Mouse (Mus musculus): ENCODE data around the gene Scn4b. TPM values are rescaled to one million over a fixed set of nuclear protein-coding genes. Genes with fewer than 3 reads are reported as not detected.

Gene Scn4b
- polyA plus RNA-seq, 1 experiment from 2014 or later: 0.82 TPM

- H3K27ac ChIP-seq (ENCODE audit: low read depth): no peak overlapping the region
- H3K4me3 ChIP-seq (ENCODE audit: low read depth, low read length): no peak overlapping the region
- no peak overlapping the region for H3K9ac ChIP-seq (replicated peaks)
- H3K36me3 ChIP-seq (replicated peaks; ENCODE audit: insufficient read depth, low read length): no peaks in the 10 kb centered on the region
- WGBS (ENCODE audit: insufficient replicate concordance): 21% methylated on average over 9 of the region's 9 CpGs
- 0 out of 2 replicates have a peak, but pooled peaks cover 10% of the 10 kb centered on the region for H3K27me3 ChIP-seq (ENCODE audit: insufficient read depth, low read length)
- no peaks in the 10 kb centered on the region for H3K9me3 ChIP-seq (ENCODE audit: low read length)
- ATAC-seq (peak; percentile 49; the same call in 1 of the 2 replicates), DNase-seq (peak; percentile 51)
- H3K4me2 ChIP-seq (ENCODE audit: low read depth, low read length): peak overlapping the region; percentile 27
- peaks cover 7% of the 10 kb centered on the region for H3K4me1 ChIP-seq (ENCODE audit: insufficient read depth)
- TF ChIP-seq EP300 (IDR thresholded peaks at IDR 0.05; ENCODE audit: low read depth) (no peak), CTCF (IDR thresholded peaks at IDR 0.05; ENCODE audit: low read depth) (no peak)
Observed at GRCm38 (mm10) chr9:45122209-45122761, 15.9 kb upstream of the Scn4b start.

- Histone ChIP-seq H3K4me2 (ENCODE audit: low read depth, low read length) (no peak overlapping the region), H3K9ac (replicated peaks) (no peak overlapping the region), H3K4me3 (ENCODE audit: low read depth, low read length) (no peak overlapping the region), H3K27ac (ENCODE audit: low read depth) (no peak overlapping the region), H3K36me3 (replicated peaks; ENCODE audit: insufficient read depth, low read length) (no peaks in the 10 kb centered on the region), H3K27me3 (ENCODE audit: insufficient read depth, low read length) (0 out of 2 replicates have a peak, but pooled peaks cover 7% of the 10 kb centered on the region), H3K4me1 (ENCODE audit: insufficient read depth) (peaks cover 7% of the 10 kb centered on the region), H3K9me3 (ENCODE audit: low read length) (no peaks in the 10 kb centered on the region)
- no peak for TF ChIP-seq EP300 (IDR thresholded peaks at IDR 0.05; ENCODE audit: low read depth)
- TF ChIP-seq CTCF (IDR thresholded peaks at IDR 0.05; ENCODE audit: low read depth): no peak
- WGBS (ENCODE audit: insufficient replicate concordance): 86% methylated on average over 14 of the region's 14 CpGs
- no peak for DNase-seq
- no peak for ATAC-seq
Observed at GRCm38 (mm10) chr9:45125211-45125610, 13.0 kb upstream of the Scn4b start.

- H3K4me2 ChIP-seq (ENCODE audit: low read depth, low read length): no peak overlapping the region
- ATAC-seq (no peak), DNase-seq (no peak)
- no peak overlapping the region for H3K27ac ChIP-seq (ENCODE audit: low read depth)
- H3K4me1 ChIP-seq (ENCODE audit: insufficient read depth): peaks cover 5% of the 10 kb centered on the region
- 47% methylated on average over 7 of the region's 7 CpGs for WGBS (ENCODE audit: insufficient replicate concordance)
- H3K27me3 ChIP-seq (ENCODE audit: insufficient read depth, low read length): 0 out of 2 replicates have a peak, but pooled peaks cover 7% of the 10 kb centered on the region
- no peak overlapping the region for H3K4me3 ChIP-seq (ENCODE audit: low read depth, low read length)
- TF ChIP-seq EP300 (IDR thresholded peaks at IDR 0.05; ENCODE audit: low read depth) (no peak), CTCF (IDR thresholded peaks at IDR 0.05; ENCODE audit: low read depth) (no peak)
- H3K9ac ChIP-seq (replicated peaks): no peak overlapping the region
- no peaks in the 10 kb centered on the region for H3K36me3 ChIP-seq (replicated peaks; ENCODE audit: insufficient read depth, low read length)
- no peaks in the 10 kb centered on the region for H3K9me3 ChIP-seq (ENCODE audit: low read length)
Observed at GRCm38 (mm10) chr9:45126941-45127340, 11.3 kb upstream of the Scn4b start.

- Histone ChIP-seq H3K4me1 (ENCODE audit: insufficient read depth) (no peaks in the 10 kb centered on the region; the same call in 1 of the 2 replicates), H3K4me2 (ENCODE audit: low read depth, low read length) (no peak overlapping the region), H3K9ac (replicated peaks) (no peak overlapping the region), H3K9me3 (ENCODE audit: low read length) (no peaks in the 10 kb centered on the region), H3K36me3 (replicated peaks; ENCODE audit: insufficient read depth, low read length) (no peaks in the 10 kb centered on the region), H3K27me3 (ENCODE audit: insufficient read depth, low read length) (0 out of 2 replicates have a peak, but pooled peaks cover 7% of the 10 kb centered on the region), H3K4me3 (ENCODE audit: low read depth, low read length) (no peak overlapping the region), H3K27ac (ENCODE audit: low read depth) (no peak overlapping the region)
- 56% methylated on average over 3 of the region's 3 CpGs for WGBS (ENCODE audit: insufficient replicate concordance)
- TF ChIP-seq CTCF (IDR thresholded peaks at IDR 0.05; ENCODE audit: low read depth) (no peak), EP300 (IDR thresholded peaks at IDR 0.05; ENCODE audit: low read depth) (no peak)
- DNase-seq (no peak), ATAC-seq (no peak)
Observed at GRCm38 (mm10) chr9:45130119-45130518, 8.1 kb upstream of the Scn4b start.

- H3K27me3 ChIP-seq (ENCODE audit: insufficient read depth, low read length): peaks cover 13% of the 10 kb centered on the region
- H3K4me1 ChIP-seq (ENCODE audit: insufficient read depth): peaks cover 10% of the 10 kb centered on the region; the same call in 1 of the 2 replicates
- H3K27ac ChIP-seq (ENCODE audit: low read depth): no peak overlapping the region
- DNase-seq (peak; percentile 75), ATAC-seq (no peak)
- no peak overlapping the region for H3K9ac ChIP-seq (replicated peaks)
- no peak overlapping the region for H3K4me2 ChIP-seq (ENCODE audit: low read depth, low read length)
- TF ChIP-seq CTCF (IDR thresholded peaks at IDR 0.05; ENCODE audit: low read depth) (peak; percentile 79), EP300 (IDR thresholded peaks at IDR 0.05; ENCODE audit: low read depth) (no peak)
- no peaks in the 10 kb centered on the region for H3K36me3 ChIP-seq (replicated peaks; ENCODE audit: insufficient read depth, low read length)
- no peaks in the 10 kb centered on the region for H3K9me3 ChIP-seq (ENCODE audit: low read length)
- H3K4me3 ChIP-seq (ENCODE audit: low read depth, low read length): no peak overlapping the region
- WGBS (ENCODE audit: insufficient replicate concordance): 20% methylated on average over 5 of the region's 5 CpGs
Observed at GRCm38 (mm10) chr9:45133484-45134310, 4.5 kb upstream of the Scn4b start.

DNA sequence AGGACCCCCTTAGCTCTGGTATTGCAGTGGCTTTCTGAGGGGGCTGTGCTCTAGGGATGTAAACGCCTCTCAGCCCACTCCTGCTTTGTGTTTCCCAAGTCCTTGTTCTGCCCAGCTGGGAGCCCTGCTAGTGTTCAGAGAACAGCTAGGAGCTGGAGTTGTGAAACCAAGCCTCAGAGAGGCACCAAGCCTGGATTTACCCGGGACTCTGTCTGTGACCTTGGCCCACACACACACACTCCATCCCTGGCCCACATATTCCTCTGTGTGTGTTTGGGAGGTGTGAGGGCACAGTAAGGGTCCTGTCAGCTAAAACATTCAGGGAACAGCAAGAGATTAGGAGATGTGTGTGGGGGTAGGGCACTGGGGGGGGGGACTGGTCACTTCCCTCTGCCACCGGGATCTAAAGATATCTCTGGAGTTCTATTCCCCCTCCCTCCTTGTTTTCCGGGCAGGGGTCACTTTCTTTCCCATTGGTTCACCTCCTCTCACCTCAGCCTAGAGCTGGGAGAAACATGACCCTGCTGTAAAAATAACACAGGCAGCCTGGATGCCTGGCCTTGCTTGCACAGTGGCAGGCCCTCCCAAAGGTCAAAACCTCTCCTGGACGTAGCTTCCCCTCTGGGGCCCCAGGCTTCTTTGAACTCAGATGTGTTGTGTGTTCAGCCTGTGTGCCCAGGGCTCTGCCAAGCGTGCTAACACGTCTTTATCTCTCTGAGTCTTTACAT is 1.6 kb upstream of the Scn4b start:
- 15% methylated on average over 7 of the region's 7 CpGs for WGBS (ENCODE audit: insufficient replicate concordance)
- H3K4me2 ChIP-seq (ENCODE audit: low read depth, low read length): no peak overlapping the region
- H3K4me3 ChIP-seq (ENCODE audit: low read depth, low read length): no peak overlapping the region
- no peaks in the 10 kb centered on the region for H3K9me3 ChIP-seq (ENCODE audit: low read length)
- TF ChIP-seq EP300 (IDR thresholded peaks at IDR 0.05; ENCODE audit: low read depth) (no peak), CTCF (IDR thresholded peaks at IDR 0.05; ENCODE audit: low read depth) (no peak)
- H3K27me3 ChIP-seq (ENCODE audit: insufficient read depth, low read length): peaks cover 27% of the 10 kb centered on the region
- ATAC-seq (peak; percentile 76), DNase-seq (peak; percentile 50)
- no peaks in the 10 kb centered on the region for H3K36me3 ChIP-seq (replicated peaks; ENCODE audit: insufficient read depth, low read length)
- peak overlapping the region; percentile 44 for H3K27ac ChIP-seq (ENCODE audit: low read depth)
- no peak overlapping the region for H3K9ac ChIP-seq (replicated peaks)
- peaks cover 10% of the 10 kb centered on the region; the same call in 1 of the 2 replicates for H3K4me1 ChIP-seq (ENCODE audit: insufficient read depth)
